Mouse (Mus musculus): ENCODE measurements around the gene Wscd2.

DNA sequence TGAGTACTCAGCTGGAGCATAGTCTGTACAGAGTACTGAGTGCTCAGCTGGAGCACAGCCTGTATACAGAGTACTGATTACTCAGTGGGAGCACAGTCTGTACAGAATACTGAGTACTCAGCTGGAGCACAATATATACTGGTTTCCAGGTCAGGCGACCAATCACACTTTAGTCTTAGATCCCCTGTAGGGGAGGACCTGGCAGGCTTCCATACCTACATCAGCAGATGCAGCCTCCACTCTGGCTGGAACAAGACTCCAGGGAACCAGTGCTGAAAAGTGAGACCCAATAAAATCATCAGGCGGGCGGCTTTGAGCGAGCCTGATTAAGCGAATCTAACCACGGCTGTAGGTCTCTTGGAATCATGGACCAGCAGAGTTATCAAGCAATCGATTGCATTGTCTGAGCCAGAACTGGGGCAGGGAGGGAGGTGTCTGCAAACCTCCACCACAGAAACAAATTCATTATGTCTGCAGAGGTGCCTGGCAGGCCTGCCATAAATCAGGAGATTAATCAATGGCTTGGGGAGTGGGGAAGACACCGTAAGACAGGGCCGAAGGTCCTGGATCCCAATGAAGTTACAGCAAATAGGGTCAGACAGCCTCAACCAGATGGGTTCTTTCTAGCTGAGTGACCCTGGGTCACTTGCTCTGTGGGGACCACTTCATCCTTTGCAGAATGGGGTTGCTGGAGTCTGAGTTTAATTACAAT, 42.0 kb upstream of the Wscd2 start:
- TF ChIP-seq CEBPB (IDR thresholded peaks at IDR 0.05; ENCODE audit: insufficient read depth, poor library complexity, severe bottlenecking) (no peak), TCF12 (IDR thresholded peaks at IDR 0.05; ENCODE audit: insufficient read depth, poor library complexity, severe bottlenecking) (no peak), POLR2AphosphoS2 (IDR thresholded peaks at IDR 0.05; ENCODE audit: insufficient read length, low read depth) (no peak), POLR2A (IDR thresholded peaks at IDR 0.05; ENCODE audit: insufficient read length, low read depth) (no peak), MAX (IDR thresholded peaks at IDR 0.05; ENCODE audit: low read depth) (no peak), USF1 (IDR thresholded peaks at IDR 0.05; ENCODE audit: low read depth) (no peak), TCF3 (IDR thresholded peaks at IDR 0.05; ENCODE audit: insufficient read length, low read depth) (no peak), MYOG (IDR thresholded peaks at IDR 0.05; ENCODE audit: control insufficient read depth in 1 of 3, insufficient read depth in 1 of 3, insufficient read length in 2 of 3, low read depth in 2 of 3) (no peak), REST (IDR thresholded peaks at IDR 0.05; ENCODE audit: insufficient read depth, insufficient read length) (no peak), E2F4 (IDR thresholded peaks at IDR 0.05; ENCODE audit: insufficient read depth) (no peak)
